Mouse (Mus musculus): ENCODE results near the gene Bmp2.

DNA sequence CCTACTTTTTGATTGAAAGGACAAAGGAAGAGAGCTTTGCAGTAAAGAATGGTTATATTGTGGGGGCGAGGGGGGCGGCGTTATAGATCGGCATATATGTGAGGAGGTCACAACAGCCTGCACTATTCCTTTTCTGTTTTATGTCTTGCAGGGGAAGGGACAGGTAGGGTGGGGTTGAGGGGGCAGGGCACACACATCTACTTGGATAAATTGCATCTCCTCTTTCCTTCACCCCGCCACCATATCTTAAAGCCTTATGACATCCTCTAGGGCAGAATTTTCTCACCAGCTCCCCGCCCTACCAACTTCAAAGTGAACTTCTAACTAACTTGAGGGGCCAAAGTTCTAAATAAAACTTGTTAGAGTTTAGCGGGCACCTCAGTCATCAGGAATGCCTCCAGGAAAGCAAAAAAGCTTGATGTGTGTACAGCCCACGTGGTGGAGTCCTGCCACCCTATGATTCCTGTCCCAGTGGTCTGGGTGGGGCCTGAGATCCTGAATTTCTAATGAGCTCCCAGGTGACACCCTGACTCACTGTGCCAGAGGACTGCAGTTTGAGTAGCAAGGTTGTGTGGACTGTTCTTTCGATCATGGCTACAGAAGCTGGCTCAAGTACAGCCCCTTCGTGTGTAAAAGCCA, 12.4 kb downstream of the Bmp2 start:
- TF ChIP-seq CTCF (IDR thresholded peaks at IDR 0.05; ENCODE audit: extremely low read depth, insufficient read depth, insufficient read length, insufficient replicate concordance), result no peak
- TF ChIP-seq POLR2A (IDR thresholded peaks at IDR 0.05; ENCODE audit: low read depth, low read length), result no peak
